Mouse (Mus musculus) heart, embryonic 12.5 days (tissue): ENCODE measurements around the gene Fam169b. TPM values are rescaled to one million over a fixed set of nuclear protein-coding genes. Genes with fewer than 3 reads are reported as not detected.
"Not testable (repeated sequence)": the region's sequence is repeated elsewhere in the genome, so short reads cannot be mapped to it uniquely, and the experiment has no call there.

ENCODE experiments used
- ATAC-seq: fragments of 200-750 bp; cut with Nextera tagmentation; 2 replicates; pipeline ENCODE4 v1.8.0; 2017; ENCODE audit warnings: moderate TSS enrichment, moderate library complexity; ENCODE audit not compliant: insufficient number of reproducible peaks, low FRiP score
- H3K27ac ChIP-seq: fragments of 300-500 bp; sonication (generic); 2 replicates; pipeline ENCODE4 v1.5.1; 2016; ENCODE audit warnings: mild to moderate bottlenecking, moderate library complexity; ENCODE audit not compliant: poor library complexity, severe bottlenecking
- H3K27me3 ChIP-seq: fragments of 300-500 bp; sonication (generic); replicated peaks from 2 replicates; pipeline ENCODE4 v1.6.1; 2016; ENCODE audit warnings: mild to moderate bottlenecking, moderate library complexity
- H3K36me3 ChIP-seq: fragments of 300-500 bp; sonication (generic); 2 replicates; pipeline ENCODE4 v1.6.1; 2016; ENCODE audit warnings: mild to moderate bottlenecking, moderate library complexity
- H3K4me1 ChIP-seq: fragments of 300-500 bp; sonication (generic); replicated peaks from 2 replicates; pipeline ENCODE4 v1.6.1; 2016; ENCODE audit warnings: mild to moderate bottlenecking
- H3K4me2 ChIP-seq: fragments of 300-500 bp; sonication (generic); 2 replicates; pipeline ENCODE4 v1.6.1; 2016; ENCODE audit warnings: mild to moderate bottlenecking, moderate library complexity
- H3K4me3 ChIP-seq: fragments of 300-500 bp; sonication (generic); 2 replicates; pipeline ENCODE4 v1.5.1; 2016; ENCODE audit warnings: mild to moderate bottlenecking
- H3K9ac ChIP-seq: fragments of 300-500 bp; sonication (generic); 2 replicates; pipeline ENCODE4 v1.6.1; 2016; ENCODE audit warnings: mild to moderate bottlenecking, moderate library complexity
- H3K9me3 ChIP-seq: fragments of 300-500 bp; sonication (generic); replicated peaks from 2 replicates; pipeline ENCODE4 v1.6.1; 2016; ENCODE audit warnings: mild to moderate bottlenecking, moderate library complexity
- WGBS: fragments of 180-500 bp; shearing (Covaris S2); methylation state at CpG from one replicate; pipeline ENCODE4 v1.1.7; 2016; 5-methylcytosine and 5-hydroxymethylcytosine counted together
- polyA plus RNA-seq: library from polyadenylated mRNA; unstranded; fragments of >200 nt; fragmentation: Nextera tagmentation; extraction: Ambion mirVana; gene quantifications from 2 replicates; pipeline ENCODE4 v1.2.1, GENCODE M21; 2016

Gene Fam169b
- polyA plus RNA-seq, 1 experiment from 2014 or later: 0.15 TPM

DNA sequence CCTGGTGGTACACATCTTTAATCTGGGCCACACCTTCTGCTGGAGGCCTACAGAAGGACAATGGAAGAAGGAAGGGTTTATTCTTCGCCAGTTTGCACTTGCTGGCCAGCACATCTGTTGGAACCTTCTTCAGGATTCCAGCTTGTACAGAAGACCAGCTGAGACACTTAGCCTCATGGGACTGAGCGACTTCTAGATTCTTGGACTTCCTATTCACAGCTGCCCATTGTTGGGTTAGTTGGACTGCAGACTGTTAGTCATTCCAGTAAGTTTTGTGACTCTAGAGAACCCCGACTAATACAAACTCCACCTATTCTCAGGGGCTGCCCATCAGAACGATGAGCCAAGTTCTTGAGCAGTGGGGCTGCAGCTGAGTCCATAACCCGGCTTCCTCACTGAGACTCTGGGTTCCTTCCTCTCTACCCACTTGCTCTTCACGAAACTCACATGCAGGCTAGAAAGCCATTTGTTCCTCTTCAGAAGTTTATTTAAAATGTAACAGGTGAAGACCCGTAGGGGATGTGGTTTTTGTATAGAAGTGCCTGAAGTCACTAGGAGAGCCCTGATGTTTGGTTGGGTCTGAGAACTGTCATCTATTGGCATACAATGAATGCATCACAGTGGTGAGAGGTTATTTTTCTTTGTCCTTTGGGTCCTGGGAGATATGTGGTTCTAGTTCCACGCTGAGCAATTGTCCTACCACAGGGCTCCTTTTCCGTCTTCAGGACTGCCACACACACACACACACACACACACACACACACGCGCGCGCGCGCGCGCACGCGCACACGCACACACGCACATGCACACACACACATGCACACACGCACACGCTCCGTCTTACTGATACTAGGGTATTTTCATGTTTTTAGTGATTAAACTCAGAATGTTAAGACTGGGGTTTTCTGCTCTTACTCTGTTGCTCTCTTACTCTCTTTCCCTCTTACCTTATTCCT lies 13.2 kb downstream of the Fam169b start:
- no peak overlapping the region for H3K9ac ChIP-seq
- no peak overlapping the region for H3K4me3 ChIP-seq
- no peaks in the 10 kb centered on the region for H3K27me3 ChIP-seq
- H3K36me3 ChIP-seq: no peaks in the 10 kb centered on the region
- H3K27ac ChIP-seq: no peak overlapping the region
- H3K4me2 ChIP-seq: no peak overlapping the region
- no peak for ATAC-seq
- H3K9me3 ChIP-seq: no peaks in the 10 kb centered on the region
- peaks cover 7% of the 10 kb centered on the region for H3K4me1 ChIP-seq
- 89% methylated on average over 24 of the region's 24 CpGs for WGBS

DNA sequence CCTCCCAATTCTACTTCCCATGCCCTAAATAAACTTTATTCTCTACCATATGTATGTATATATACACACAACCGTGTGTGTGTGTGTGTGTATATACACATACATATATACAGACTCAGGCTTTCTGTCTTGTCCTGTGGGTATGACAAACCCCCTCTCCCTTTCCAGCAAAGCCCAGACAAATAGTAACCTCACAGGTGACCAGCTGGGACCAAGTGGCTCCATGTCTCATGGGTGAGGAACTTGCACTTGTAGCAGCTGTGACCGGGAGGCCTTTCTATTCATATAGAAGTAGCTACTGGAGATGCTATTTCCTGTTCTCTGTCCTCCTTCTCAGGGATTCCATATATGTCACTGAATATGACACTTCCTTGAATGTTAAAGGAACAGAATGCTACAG lies 13.9 kb downstream of the Fam169b start:
- Histone ChIP-seq H3K4me1 (peaks cover 7% of the 10 kb centered on the region), H3K9ac (no peak overlapping the region), H3K27me3 (no peaks in the 10 kb centered on the region), H3K9me3 (no peaks in the 10 kb centered on the region), H3K36me3 (no peaks in the 10 kb centered on the region), H3K4me2 (no peak overlapping the region), H3K4me3 (no peak overlapping the region), H3K27ac (no peak overlapping the region)
- ATAC-seq: no peak
- 68% methylated on average over 2 of the region's 2 CpGs for WGBS

- H3K9ac ChIP-seq, ATAC-seq, H3K36me3 ChIP-seq, H3K4me1 ChIP-seq, H3K27me3 ChIP-seq, H3K4me3 ChIP-seq, H3K9me3 ChIP-seq, H3K27ac ChIP-seq, H3K4me2 ChIP-seq: not testable (repeated sequence)
- 86% methylated on average over 4 of the region's 4 CpGs for whole genome bisulfite sequencing
Measured at GRCm38 (mm10) chr7:68288000-68288399, 14.4 kb downstream of the Fam169b start.

GRCm38 (mm10) chr7:68289081-68289480 lies 15.4 kb downstream of the Fam169b start:
- no peak for ATAC-seq
- H3K9ac ChIP-seq: no peak overlapping the region
- H3K27me3 ChIP-seq: no peaks in the 10 kb centered on the region
- H3K9me3 ChIP-seq: no peaks in the 10 kb centered on the region
- H3K4me2 ChIP-seq: no peak overlapping the region
- no peaks in the 10 kb centered on the region for H3K36me3 ChIP-seq
- no peak overlapping the region for H3K4me3 ChIP-seq
- 82% methylated on average over 8 of the region's 8 CpGs for WGBS
- H3K27ac ChIP-seq: no peak overlapping the region
- H3K4me1 ChIP-seq: peaks cover 7% of the 10 kb centered on the region

DNA sequence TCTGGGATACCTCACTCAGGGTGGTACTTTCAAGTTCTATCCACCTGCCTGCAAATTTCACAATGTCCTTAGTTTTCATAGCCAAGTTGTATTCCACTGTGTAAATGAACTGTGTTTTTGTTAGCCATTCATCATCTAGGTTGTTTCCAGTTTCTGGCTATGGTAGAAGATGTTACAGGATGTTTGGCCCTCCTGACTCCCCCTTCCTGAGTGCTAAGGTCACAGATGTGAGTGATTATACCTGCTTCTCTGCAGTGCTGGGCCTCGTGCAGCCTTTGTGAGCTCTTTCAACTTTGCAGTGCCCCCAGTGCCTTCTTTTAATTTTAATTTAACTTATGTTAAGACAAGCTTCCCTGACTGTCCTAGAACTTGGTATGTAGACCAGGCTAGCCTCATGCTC lies 18.0 kb downstream of the Fam169b start:
- H3K9ac ChIP-seq: no peak overlapping the region
- H3K27me3 ChIP-seq: no peaks in the 10 kb centered on the region
- ATAC-seq: no peak
- no peak overlapping the region for H3K4me2 ChIP-seq
- 67% methylated on average over 1 of the region's 1 CpGs for WGBS
- no peaks in the 10 kb centered on the region for H3K9me3 ChIP-seq
- H3K27ac ChIP-seq: no peak overlapping the region
- 0 out of 2 replicates have a peak, but pooled peaks cover 2% of the 10 kb centered on the region for H3K4me1 ChIP-seq
- no peak overlapping the region for H3K4me3 ChIP-seq
- H3K36me3 ChIP-seq: no peaks in the 10 kb centered on the region

- Histone ChIP-seq H3K27me3 (no peaks in the 10 kb centered on the region), H3K4me2 (peak overlapping the region; percentile 36), H3K9ac (no peak overlapping the region), H3K36me3 (no peaks in the 10 kb centered on the region), H3K4me1 (0 out of 2 replicates have a peak, but pooled peaks cover 2% of the 10 kb centered on the region), H3K9me3 (no peaks in the 10 kb centered on the region), H3K4me3 (no peak overlapping the region), H3K27ac (no peak overlapping the region)
- WGBS: 49% methylated on average over 16 of the region's 16 CpGs
- 0 out of 2 replicates have a peak, but pooled peaks have one; percentile 59 for ATAC-seq
Measured at GRCm38 (mm10) chr7:68293997-68294789, 20.6 kb downstream of the Fam169b start.

DNA sequence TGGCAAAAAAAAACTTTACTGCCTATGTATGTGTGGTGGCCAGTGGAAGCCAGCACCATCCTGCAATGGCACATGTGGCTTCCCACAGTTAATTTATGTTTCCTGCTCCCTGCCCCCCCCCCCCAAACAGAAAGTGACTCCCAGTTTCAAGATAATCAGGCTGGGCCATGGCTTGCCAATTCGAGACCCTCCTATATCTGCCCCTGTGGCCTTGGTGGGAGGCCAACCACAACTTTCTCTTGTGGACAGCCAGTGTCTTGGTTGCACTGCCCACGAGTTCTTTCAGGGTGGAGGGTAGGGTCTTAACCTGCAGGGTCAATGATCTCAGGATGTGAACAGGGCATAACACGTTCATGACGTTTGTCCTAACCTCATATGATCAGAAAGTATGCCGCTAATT lies 22.8 kb downstream of the Fam169b start:
- 77% methylated on average over 5 of the region's 5 CpGs for WGBS
- H3K4me3 ChIP-seq: no peak overlapping the region
- no peaks in the 10 kb centered on the region for H3K36me3 ChIP-seq
- no peaks in the 10 kb centered on the region for H3K27me3 ChIP-seq
- no peak overlapping the region for H3K9ac ChIP-seq
- no peaks in the 10 kb centered on the region for H3K9me3 ChIP-seq
- no peak overlapping the region for H3K27ac ChIP-seq
- H3K4me2 ChIP-seq: no peak overlapping the region
- ATAC-seq: no peak
- H3K4me1 ChIP-seq: 0 out of 2 replicates have a peak, but pooled peaks cover 2% of the 10 kb centered on the region

DNA sequence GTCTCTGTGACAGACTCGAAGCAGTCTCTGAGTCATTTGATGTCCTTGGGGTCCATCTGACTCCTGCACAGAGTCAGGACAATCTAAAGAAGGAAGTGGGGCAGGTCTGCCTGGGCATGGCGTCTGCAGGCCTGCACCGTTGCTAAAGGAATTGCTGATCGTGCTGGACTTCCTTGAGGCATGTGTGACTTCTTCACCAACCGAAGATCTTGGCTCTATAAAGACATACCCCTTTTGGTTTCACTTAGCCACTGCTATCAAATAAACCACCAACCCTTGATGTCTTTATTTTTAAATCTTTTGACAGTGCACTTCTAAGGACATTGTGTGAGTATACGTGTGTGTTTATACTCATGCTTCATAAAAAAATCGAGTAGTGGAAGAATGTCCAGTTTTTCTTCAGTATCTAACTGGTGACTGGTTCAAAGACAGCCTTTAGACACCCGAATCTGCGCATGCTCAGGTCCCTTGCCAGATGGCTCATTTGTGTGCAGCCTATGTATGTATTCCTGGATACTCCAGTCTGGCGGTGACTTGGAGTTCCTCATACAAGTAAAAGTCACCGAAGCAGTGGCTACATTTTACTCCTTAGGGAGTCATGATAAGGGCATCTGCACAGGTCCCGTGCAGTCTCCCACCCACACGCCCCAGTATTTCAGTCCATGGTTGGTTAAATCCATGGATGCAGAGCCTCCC lies 24.9 kb downstream of the Fam169b start:
- no peak for ATAC-seq
- H3K9me3 ChIP-seq: no peaks in the 10 kb centered on the region

GRCm38 (mm10) chr7:68301160-68301559 lies 27.5 kb downstream of the Fam169b start:
- Histone ChIP-seq H3K36me3 (no peaks in the 10 kb centered on the region), H3K4me2 (no peak overlapping the region), H3K4me3 (no peak overlapping the region), H3K9me3 (no peaks in the 10 kb centered on the region), H3K27me3 (no peaks in the 10 kb centered on the region), H3K4me1 (peaks cover 3% of the 10 kb centered on the region; the same call in 1 of the 2 replicates), H3K9ac (no peak overlapping the region), H3K27ac (no peak overlapping the region)
- no peak for ATAC-seq
- 72% methylated on average over 7 of the region's 7 CpGs for WGBS

More for the DNA sequence above, 24.9 kb downstream of the Fam169b start:
- Histone ChIP-seq H3K27me3 (no peaks in the 10 kb centered on the region), H3K36me3 (no peaks in the 10 kb centered on the region), H3K27ac (no peak overlapping the region), H3K4me1 (peaks cover 6% of the 10 kb centered on the region; the same call in 1 of the 2 replicates), H3K4me2 (no peak overlapping the region), H3K4me3 (no peak overlapping the region), H3K9ac (no peak overlapping the region)
- WGBS: 76% methylated on average over 13 of the region's 13 CpGs

GRCm38 (mm10) chr7:68302586-68303433 lies 29.2 kb downstream of the Fam169b start:
- peak overlapping the region; percentile 16 for H3K4me3 ChIP-seq
- H3K36me3 ChIP-seq: no peaks in the 10 kb centered on the region
- no peaks in the 10 kb centered on the region for H3K27me3 ChIP-seq
- H3K27ac ChIP-seq: no peak overlapping the region
- H3K9ac ChIP-seq: no peak overlapping the region
- ATAC-seq: no peak
- H3K4me2 ChIP-seq: peak overlapping the region; percentile 49
- no peaks in the 10 kb centered on the region for H3K9me3 ChIP-seq
- H3K4me1 ChIP-seq: peaks cover 3% of the 10 kb centered on the region; the same call in 1 of the 2 replicates
- WGBS: 24% methylated on average over 18 of the region's 18 CpGs
